Mouse (Mus musculus) adrenal gland, adult 10 weeks (tissue): ENCODE data around the gene Eid2. TPM values are rescaled to one million over a fixed set of nuclear protein-coding genes. Genes with fewer than 3 reads are reported as not detected.

ENCODE experiments used
- polyA plus RNA-seq: library from polyadenylated mRNA; stranded (reverse); fragments of 350-450 nt; fragmentation: Illumina TruSeq; extraction: RNeasy Lipid Tissue Mini Kit (QIAGEN cat#74804); gene quantifications from one replicate; pipeline ENCODE4 v1.2.3, GENCODE M21; 2014; ENCODE audit warnings: low read depth, low replicate concordance

Eid2 gene
- polyA plus RNA-seq: 23.3 TPM

GRCm38 (mm10) chr7:28267129-28268041 lies at the start of gene Eid2:
Gene Eid2, plus strand, starts transcription at chr7:28267881.

GRCm38 (mm10) chr7:28277615-28278278 lies 10.1 kb downstream of the Eid2 start, which contains the start of gene Eid2b:
Gene Eid2b, plus strand, starts transcription at chr7:28277739.

GRCm38 (mm10) chr7:28290638-28291590 lies 23.2 kb downstream of the Eid2 start, which contains the start of gene Selenov:
Gene Selenov, minus strand, starts transcription at chr7:28291186.

GRCm38 (mm10) chr7:28301616-28302433 lies 34.1 kb downstream of the Eid2 start, which contains the start of gene Dll3:
Gene Dll3, minus strand, starts transcription at chr7:28302238.

GRCm38 (mm10) chr7:28311926-28312543 lies 44.4 kb downstream of the Eid2 start, which contains the start of gene Timm50:
Gene Timm50, minus strand, starts transcription at chr7:28312072.

Other genes starting within 250 kb of the Eid2 start
- gene Psmc4, start 217.8 kb upstream of the Eid2 start, polyA plus RNA-seq: 41.3 TPM
- gene Fcgbp, start 196.6 kb upstream of the Eid2 start, polyA plus RNA-seq: not detected
- gene 9530053A07Rik, start 138.4 kb upstream of the Eid2 start, polyA plus RNA-seq: not detected
- 12.5 TPM for gene Fbl, start 98.2 kb upstream of the Eid2 start, polyA plus RNA-seq
- gene Dyrk1b, start 88.4 kb upstream of the Eid2 start, polyA plus RNA-seq: 0.64 TPM
- 17.0 TPM for gene Eid2b, start 9.9 kb downstream of the Eid2 start, polyA plus RNA-seq
- gene Selenov, start 23.3 kb downstream of the Eid2 start, polyA plus RNA-seq: not detected
- not detected for gene Dll3, start 34.4 kb downstream of the Eid2 start, polyA plus RNA-seq
- gene Timm50, start 44.2 kb downstream of the Eid2 start, polyA plus RNA-seq: 11.4 TPM
- 52.4 TPM for gene Supt5, start 70.9 kb downstream of the Eid2 start, polyA plus RNA-seq
- gene Rps16, start 82.8 kb downstream of the Eid2 start, polyA plus RNA-seq: 162 TPM
- 2.1 TPM for gene Plekhg2, start 104.7 kb downstream of the Eid2 start, polyA plus RNA-seq
- gene Zfp36, start 112.4 kb downstream of the Eid2 start, polyA plus RNA-seq: 16.1 TPM
- gene Med29, start 124.8 kb downstream of the Eid2 start, polyA plus RNA-seq: 2.2 TPM
- 67.0 TPM for gene Paf1, start 125.1 kb downstream of the Eid2 start, polyA plus RNA-seq
- 7.7 TPM for gene Gmfg, start 169.6 kb downstream of the Eid2 start, polyA plus RNA-seq
- gene Lrfn1, start 184.1 kb downstream of the Eid2 start, polyA plus RNA-seq: 0.58 TPM
- not detected for gene Ifnl2, start 242.6 kb downstream of the Eid2 start, polyA plus RNA-seq